Mouse (Mus musculus): ENCODE data around the gene Plekha5. TPM values are rescaled to one million over a fixed set of nuclear protein-coding genes. Genes with fewer than 3 reads are reported as not detected.

Plekha5 gene
- polyA plus RNA-seq, 1 experiment from 2014 or later, result 30.1 TPM

- ATAC-seq, result no peak
- Histone ChIP-seq H3K4me1 (ENCODE audit: control insufficient read depth, insufficient read depth, low read length) (peaks cover 14% of the 10 kb centered on the region), H3K9me3 (ENCODE audit: control insufficient read depth, low read length) (no peaks in the 10 kb centered on the region), H3K4me3 (ENCODE audit: low read length) (no peak overlapping the region), H3K36me3 (ENCODE audit: control insufficient read depth, insufficient read depth, low read length) (peaks cover 3% of the 10 kb centered on the region; the same call in 1 of the 2 replicates), H3K27ac (ENCODE audit: low read length) (no peak overlapping the region), H3K27me3 (replicated peaks; ENCODE audit: control insufficient read depth, insufficient read depth, low read length) (no peaks in the 10 kb centered on the region), H3K9ac (ENCODE audit: low read depth, low read length) (no peak overlapping the region), H3K4me2 (ENCODE audit: low read depth, low read length) (no peak overlapping the region)
- WGBS, result 67% methylated on average over 4 of the region's 4 CpGs
Observed at GRCm38 (mm10) chr6:140630306-140630705, 206.5 kb downstream of the Plekha5 start.

DNA sequence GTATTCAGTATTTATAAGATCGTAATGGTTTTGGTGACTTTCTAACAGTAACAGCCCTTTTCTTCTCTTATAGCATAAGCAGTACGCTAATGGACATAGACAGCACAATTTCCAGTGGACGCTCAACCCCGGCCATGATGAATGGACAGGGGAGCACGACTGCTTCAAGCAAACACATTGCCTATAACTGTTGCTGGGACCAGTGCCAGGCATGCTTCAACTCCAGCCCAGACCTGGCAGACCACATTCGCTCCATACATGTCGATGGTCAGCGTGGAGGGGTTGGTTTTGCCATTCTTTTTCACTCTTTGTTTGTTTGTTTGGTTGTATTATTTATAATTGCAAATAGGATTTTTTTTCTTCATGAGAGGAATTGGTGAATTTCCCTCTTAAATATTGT, 209.8 kb downstream of the Plekha5 start:
- no peaks in the 10 kb centered on the region for H3K27me3 ChIP-seq (replicated peaks; ENCODE audit: control insufficient read depth, insufficient read depth, low read length)
- H3K4me3 ChIP-seq (ENCODE audit: low read length), result no peak overlapping the region
- 64% methylated on average over 8 of the region's 8 CpGs for WGBS
- no peak overlapping the region for H3K27ac ChIP-seq (ENCODE audit: low read length)
- H3K4me1 ChIP-seq (ENCODE audit: control insufficient read depth, insufficient read depth, low read length), result no peaks in the 10 kb centered on the region
- no peak for ATAC-seq
- no peak overlapping the region for H3K4me2 ChIP-seq (ENCODE audit: low read depth, low read length)
- no peak overlapping the region for H3K9ac ChIP-seq (ENCODE audit: low read depth, low read length)
- H3K9me3 ChIP-seq (ENCODE audit: control insufficient read depth, low read length), result no peaks in the 10 kb centered on the region
- peaks cover 9% of the 10 kb centered on the region; the same call in 1 of the 2 replicates for H3K36me3 ChIP-seq (ENCODE audit: control insufficient read depth, insufficient read depth, low read length)

DNA sequence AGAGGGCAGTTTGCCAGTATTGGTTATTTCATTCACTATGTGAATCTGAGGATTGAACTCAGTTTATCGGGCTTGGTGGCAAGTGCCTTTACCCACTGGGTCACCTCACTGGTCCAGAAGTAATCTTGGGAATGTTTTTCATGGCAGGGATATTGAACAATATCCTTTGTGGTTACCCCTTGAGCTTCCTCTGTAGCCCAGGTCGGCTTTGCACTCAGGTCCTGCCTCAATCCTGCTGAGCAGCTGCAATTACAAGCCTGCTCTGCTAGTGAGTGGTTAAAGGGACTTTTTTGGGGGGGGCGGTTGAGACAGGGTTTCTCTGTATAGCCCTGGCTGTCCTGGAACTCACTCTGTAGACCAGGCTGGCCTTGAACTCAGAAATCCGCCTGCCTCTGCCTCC, 212.4 kb downstream of the Plekha5 start:
- no peak overlapping the region for H3K27ac ChIP-seq (ENCODE audit: low read length)
- no peak overlapping the region for H3K9ac ChIP-seq (ENCODE audit: low read depth, low read length)
- H3K36me3 ChIP-seq (ENCODE audit: control insufficient read depth, insufficient read depth, low read length), result peaks cover 17% of the 10 kb centered on the region; the same call in 1 of the 2 replicates
- no peaks in the 10 kb centered on the region for H3K27me3 ChIP-seq (replicated peaks; ENCODE audit: control insufficient read depth, insufficient read depth, low read length)
- no peaks in the 10 kb centered on the region for H3K9me3 ChIP-seq (ENCODE audit: control insufficient read depth, low read length)
- WGBS, result 94% methylated on average over 4 of the region's 4 CpGs
- no peaks in the 10 kb centered on the region for H3K4me1 ChIP-seq (ENCODE audit: control insufficient read depth, insufficient read depth, low read length)
- no peak for ATAC-seq
- H3K4me3 ChIP-seq (ENCODE audit: low read length), result no peak overlapping the region
- no peak overlapping the region for H3K4me2 ChIP-seq (ENCODE audit: low read depth, low read length)

DNA sequence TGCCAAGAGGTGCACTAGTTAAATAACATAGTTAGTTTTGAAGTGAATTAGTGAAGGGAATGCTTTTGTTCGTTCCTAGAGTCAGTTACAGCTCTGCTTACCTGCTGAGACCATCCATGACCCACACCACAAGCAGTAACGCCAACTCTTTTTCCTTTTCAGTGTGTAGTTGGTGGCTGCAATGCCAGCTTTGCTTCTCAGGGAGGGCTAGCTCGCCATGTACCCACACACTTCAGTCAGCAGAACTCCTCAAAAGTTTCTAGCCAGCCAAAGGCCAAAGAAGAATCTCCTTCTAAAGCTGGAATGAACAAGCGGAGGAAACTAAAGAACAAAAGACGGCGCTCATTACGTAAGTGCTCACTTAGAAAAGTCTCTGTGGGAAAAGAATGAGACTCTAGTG, 218.2 kb downstream of the Plekha5 start:
- no peak overlapping the region for H3K4me2 ChIP-seq (ENCODE audit: low read depth, low read length)
- H3K9me3 ChIP-seq (ENCODE audit: control insufficient read depth, low read length), result no peaks in the 10 kb centered on the region
- no peak for ATAC-seq
- no peak overlapping the region for H3K4me3 ChIP-seq (ENCODE audit: low read length)
- 95% methylated on average over 7 of the region's 7 CpGs for WGBS
- no peaks in the 10 kb centered on the region for H3K4me1 ChIP-seq (ENCODE audit: control insufficient read depth, insufficient read depth, low read length)
- H3K9ac ChIP-seq (ENCODE audit: low read depth, low read length), result no peak overlapping the region
- no peaks in the 10 kb centered on the region for H3K27me3 ChIP-seq (replicated peaks; ENCODE audit: control insufficient read depth, insufficient read depth, low read length)
- H3K36me3 ChIP-seq (ENCODE audit: control insufficient read depth, insufficient read depth, low read length), result peaks cover 32% of the 10 kb centered on the region; the same call in 1 of the 2 replicates
- H3K27ac ChIP-seq (ENCODE audit: low read length), result no peak overlapping the region

DNA sequence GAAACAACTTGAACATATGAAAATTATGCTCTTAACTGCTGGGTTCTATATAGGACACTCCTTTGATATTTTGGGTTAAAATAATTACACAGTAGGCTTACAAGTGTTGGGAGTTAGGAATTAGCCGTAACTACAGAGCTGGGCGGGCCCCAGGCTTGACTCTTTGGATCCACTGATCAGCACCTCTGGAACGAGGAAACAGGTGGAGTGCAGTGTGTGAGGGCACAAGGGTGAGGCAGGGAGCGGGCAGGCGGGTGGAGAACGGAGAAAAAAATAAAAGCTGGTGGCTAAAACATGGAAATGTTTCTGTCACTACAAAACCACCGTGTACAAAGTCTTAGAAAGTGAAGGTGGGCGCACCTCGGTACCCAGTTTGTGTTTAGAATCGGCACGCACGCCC, 218.8 kb downstream of the Plekha5 start:
- no peak overlapping the region for H3K4me2 ChIP-seq (ENCODE audit: low read depth, low read length)

GRCm38 (mm10) chr6:140645931-140646330, 222.1 kb downstream of the Plekha5 start:
- H3K4me2 ChIP-seq (ENCODE audit: low read depth, low read length), result no peak overlapping the region
- no peak overlapping the region for H3K9ac ChIP-seq (ENCODE audit: low read depth, low read length)
- no peak for ATAC-seq
- no peak overlapping the region for H3K27ac ChIP-seq (ENCODE audit: low read length)
- no peaks in the 10 kb centered on the region for H3K4me1 ChIP-seq (ENCODE audit: control insufficient read depth, insufficient read depth, low read length)
- H3K27me3 ChIP-seq (replicated peaks; ENCODE audit: control insufficient read depth, insufficient read depth, low read length), result no peaks in the 10 kb centered on the region
- no peaks in the 10 kb centered on the region for H3K9me3 ChIP-seq (ENCODE audit: control insufficient read depth, low read length)
- H3K36me3 ChIP-seq (ENCODE audit: control insufficient read depth, insufficient read depth, low read length), result peaks cover 21% of the 10 kb centered on the region; the same call in 1 of the 2 replicates
- no peak overlapping the region for H3K4me3 ChIP-seq (ENCODE audit: low read length)

More for the DNA sequence above, 218.8 kb downstream of the Plekha5 start:
- H3K4me1 ChIP-seq (ENCODE audit: control insufficient read depth, insufficient read depth, low read length), result no peaks in the 10 kb centered on the region
- no peaks in the 10 kb centered on the region for H3K9me3 ChIP-seq (ENCODE audit: control insufficient read depth, low read length)
- peak; percentile 41; the same call in 1 of the 2 replicates for ATAC-seq
- 91% methylated on average over 12 of the region's 12 CpGs for WGBS
- H3K27ac ChIP-seq (ENCODE audit: low read length), result no peak overlapping the region
- no peak overlapping the region for H3K9ac ChIP-seq (ENCODE audit: low read depth, low read length)
- H3K4me3 ChIP-seq (ENCODE audit: low read length), result no peak overlapping the region
- H3K27me3 ChIP-seq (replicated peaks; ENCODE audit: control insufficient read depth, insufficient read depth, low read length), result no peaks in the 10 kb centered on the region
- H3K36me3 ChIP-seq (ENCODE audit: control insufficient read depth, insufficient read depth, low read length), result peaks cover 31% of the 10 kb centered on the region; the same call in 1 of the 2 replicates

Other genes with a start within 250 kb of the Plekha5 start
- 6.4 and 7.3 TPM in 2 replicates for gene Aebp2, start 198.6 kb downstream of the Plekha5 start, polyA plus RNA-seq (2015; fragmentation: Nextera tagmentation; extraction: Ambion mirVana)

All from intestine, embryonic 16.5 days (tissue).